Mouse (Mus musculus): ENCODE results near the gene Themis.

Gene Themis

DNA sequence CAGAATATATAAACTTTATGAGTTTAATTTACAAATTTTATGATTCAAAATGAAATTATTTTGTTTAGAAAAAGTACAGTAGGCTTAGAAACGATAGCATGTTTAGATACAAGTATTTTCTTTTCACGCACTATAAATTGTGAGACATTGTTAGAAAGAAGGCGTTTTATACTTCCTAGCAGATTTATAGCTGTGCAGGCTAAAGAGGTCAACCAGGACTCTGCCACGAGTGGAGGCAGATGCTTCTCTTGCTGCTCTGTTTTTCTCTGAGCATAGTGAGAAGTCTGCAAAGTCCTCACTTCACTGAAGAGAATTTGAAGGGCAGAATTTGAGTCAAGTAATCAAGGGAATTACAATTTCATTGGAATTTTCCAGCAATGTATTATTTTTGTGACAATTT is 131.3 kb downstream of the Themis start:
- DNase-seq (ENCODE audit: inconsistent age in 2 of 2, low spot score in 1 of 2): no peak

DNA sequence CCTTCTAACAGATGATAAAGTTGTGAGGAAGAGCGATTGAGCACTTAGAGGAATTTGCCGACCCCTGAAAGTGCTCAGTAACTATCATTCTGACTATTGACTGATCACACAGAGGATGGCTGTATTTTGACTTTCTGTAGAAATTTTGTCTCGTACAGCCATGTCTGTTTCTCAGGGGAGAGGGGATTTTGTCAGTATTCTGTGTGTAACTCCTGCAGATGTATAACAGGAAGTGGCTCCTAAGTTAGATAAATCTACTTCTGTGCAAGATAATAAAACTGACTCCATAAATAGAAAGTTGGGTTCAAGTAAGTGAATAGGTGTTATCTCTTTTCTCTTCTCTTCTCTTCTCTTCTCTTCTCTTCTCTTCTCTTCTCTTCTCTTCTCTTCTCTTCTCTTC is 137.0 kb downstream of the Themis start:
- DNase-seq (ENCODE audit: inconsistent age in 2 of 2, low spot score in 1 of 2): no peak

DNA sequence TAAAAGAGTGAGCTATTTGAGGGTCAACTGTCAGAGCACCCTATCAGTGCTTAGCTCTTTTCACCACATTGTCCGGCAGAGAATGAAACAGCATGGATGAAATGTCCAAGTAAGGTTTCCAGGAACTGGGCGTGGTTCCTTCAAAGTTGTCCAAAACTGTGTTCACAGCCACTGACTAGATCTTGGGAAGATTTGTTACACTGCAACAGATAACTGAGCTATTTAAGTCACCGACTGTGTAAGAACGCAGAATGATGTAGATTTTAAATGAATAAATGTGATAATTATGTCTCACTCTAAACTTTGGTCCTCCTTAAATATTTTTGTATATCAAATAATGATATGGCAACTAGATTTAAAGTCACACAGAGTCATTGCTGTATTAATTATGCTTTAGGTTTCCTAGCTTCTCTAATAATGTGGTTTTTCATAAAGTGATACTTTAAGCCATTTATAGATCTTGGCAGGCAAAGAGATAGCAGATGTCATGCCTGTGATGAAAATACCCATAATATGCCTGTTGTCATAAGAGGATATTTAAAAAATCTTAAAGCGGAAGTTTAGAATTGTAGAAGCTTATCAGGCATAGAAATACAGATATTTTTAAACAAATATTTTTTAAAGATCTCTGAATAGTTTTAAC is 143.9 kb downstream of the Themis start:
- no peak for DNase-seq (ENCODE audit: inconsistent age in 2 of 2, low spot score in 1 of 2)

- DNase-seq (ENCODE audit: inconsistent age in 2 of 2, low spot score in 1 of 2): no peak
Measured at GRCm38 (mm10) chr10:28812571-28812936, 144.4 kb downstream of the Themis start.

GRCm38 (mm10) chr10:28816160-28816559 is 148.0 kb downstream of the Themis start:
- no peak for DNase-seq (ENCODE audit: inconsistent age in 2 of 2, low spot score in 1 of 2)

- no peak for DNase-seq (ENCODE audit: inconsistent age in 2 of 2, low spot score in 1 of 2)
Measured at GRCm38 (mm10) chr10:28822320-28822719, 154.2 kb downstream of the Themis start.

DNA sequence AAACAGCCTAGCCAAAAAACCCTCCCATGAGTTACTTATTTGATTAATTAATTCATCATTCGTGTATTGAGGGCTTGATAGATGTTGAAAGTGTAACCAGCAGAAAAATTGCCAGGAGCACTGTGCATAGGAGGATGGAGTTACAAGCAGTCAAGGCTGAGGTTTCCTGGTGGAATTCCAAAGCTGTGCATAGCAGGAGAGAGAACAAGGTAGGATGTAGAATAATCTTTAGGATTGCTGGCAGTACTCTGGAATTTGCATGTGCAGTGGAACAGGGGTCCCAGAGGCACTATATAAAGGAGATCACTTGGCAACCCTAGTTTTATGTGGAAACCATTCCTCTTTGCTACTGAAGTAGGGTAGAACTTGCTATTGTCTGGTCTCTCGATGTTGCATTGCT is 174.4 kb downstream of the Themis start:
- DNase-seq (ENCODE audit: inconsistent age in 2 of 2, low spot score in 1 of 2): no peak

DNA sequence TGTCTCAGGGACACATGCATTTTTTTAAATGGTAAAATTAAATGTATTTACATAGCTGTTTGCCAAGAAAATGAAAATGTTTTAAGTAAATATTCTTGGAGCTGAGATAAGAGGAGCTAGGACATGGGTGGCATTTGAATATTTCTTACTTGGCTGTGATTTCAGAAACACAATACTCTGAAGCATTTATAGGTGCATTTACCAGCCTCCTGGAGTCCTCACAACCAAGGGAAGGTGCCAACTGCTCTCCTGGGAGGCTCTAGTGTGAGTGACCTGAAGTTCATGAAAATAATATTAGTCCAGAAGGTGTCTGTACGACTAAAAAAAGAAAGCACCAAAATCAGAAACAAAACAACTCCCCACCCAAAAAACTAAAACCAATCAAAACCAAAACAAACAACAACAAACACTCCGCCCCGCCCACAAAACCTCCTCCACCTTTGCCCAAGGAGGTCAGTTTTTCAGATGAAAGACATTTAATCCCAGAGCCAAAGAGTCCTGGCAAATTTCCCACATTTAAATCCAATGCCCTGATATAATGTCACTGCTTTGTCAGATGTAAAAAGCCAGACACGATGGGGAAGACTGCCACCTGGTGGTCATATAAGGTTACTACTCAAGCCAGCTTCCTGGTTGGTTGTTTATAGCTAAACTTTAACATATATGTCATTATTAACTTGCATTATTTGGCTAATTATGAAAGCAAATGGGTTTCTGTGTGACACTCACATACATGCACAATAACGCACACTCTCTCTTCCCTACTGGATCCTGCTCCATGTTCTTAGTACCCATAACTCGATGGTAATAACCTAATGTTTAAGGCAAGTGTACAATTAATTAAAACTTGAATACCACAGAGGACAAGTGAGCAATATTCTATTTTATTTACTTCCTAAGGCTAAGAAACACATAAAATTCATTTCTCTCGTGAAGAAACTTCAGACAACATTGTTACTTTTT is 175.9 kb downstream of the Themis start:
- peak; percentile 14 to 72 for DNase-seq (ENCODE audit: inconsistent age in 2 of 2, low spot score in 1 of 2)

- DNase-seq (ENCODE audit: inconsistent age in 2 of 2, low spot score in 1 of 2): no peak
Measured at GRCm38 (mm10) chr10:28856154-28856553, 188.0 kb downstream of the Themis start.

DNA sequence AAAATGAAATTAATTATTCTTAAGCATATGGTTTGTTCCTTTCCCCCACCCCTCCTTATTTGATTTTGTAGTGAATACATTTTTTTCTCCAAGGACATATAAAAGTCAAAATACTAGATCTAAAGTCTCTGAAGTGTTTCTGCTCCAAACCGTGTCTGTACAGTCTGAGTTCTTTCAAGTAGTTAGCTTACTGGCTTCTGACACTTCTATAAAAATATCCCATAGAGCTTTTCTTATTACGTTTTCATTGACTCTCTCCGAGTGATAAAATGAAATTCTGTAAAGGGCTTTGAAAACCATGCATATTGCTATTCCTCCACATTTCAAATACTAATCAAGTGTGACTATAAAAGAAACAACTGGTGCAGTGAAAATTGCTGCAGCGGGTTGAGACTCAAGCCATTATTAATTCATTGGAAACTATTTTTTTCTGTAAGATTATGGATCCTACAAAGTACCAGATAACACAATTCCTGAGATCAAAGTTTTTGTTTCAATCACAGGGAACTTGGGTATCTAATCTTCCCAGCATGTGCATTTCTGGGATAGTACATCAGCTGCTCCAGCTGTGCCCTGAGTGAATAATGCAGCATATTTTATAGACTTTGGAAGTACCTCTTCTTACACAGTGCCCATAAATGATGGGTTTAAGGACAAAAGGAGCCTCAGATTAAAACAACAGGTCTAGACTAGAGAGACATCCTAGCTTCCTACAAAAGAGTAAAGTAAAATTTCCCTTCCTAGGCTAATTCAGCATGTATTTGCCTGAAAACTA is 202.6 kb downstream of the Themis start:
- DNase-seq (ENCODE audit: inconsistent age in 2 of 2, low spot score in 1 of 2): no peak

GRCm38 (mm10) chr10:28874605-28875004 is 206.4 kb downstream of the Themis start:
- no peak for DNase-seq (ENCODE audit: inconsistent age in 2 of 2, low spot score in 1 of 2)

DNA sequence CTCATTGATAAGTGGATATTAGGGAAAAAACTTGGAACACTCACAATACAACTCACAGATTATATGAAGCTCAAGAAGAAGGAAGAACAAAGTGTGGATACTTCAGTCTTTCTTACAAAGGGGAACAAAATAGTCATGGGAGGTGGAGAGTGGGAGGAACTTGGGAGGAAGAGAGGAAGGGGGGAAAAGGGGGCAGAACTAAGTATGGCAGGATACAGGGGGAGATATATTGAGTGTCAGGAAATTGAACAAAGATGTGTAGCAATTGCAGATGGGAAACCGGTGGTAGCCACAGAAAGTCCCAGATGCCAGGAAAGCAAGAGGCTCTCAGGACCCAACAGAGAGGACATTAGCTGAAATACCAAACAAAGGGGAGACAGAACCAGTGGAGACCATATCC is 219.5 kb downstream of the Themis start:
- DNase-seq (ENCODE audit: inconsistent age in 2 of 2, low spot score in 1 of 2): no peak

DNA sequence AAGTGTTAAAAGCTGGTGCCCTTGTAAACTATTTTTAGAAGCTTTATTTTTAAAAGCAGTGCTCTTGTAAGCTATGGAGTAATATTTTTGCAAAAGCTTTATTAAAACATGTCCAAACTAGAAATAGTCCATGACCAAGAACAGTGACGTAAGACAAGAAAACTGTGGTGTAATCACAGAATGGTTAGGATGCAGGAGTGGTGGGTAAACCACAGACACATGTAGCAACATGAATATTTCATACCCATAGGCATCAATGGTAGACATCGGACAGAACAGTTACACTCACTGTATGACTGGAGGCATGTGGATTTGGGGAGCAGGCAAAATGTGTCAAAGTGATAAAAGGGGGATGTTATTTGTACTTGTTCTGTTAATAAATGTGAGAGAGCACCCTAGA is 222.7 kb downstream of the Themis start:
- no peak for DNase-seq (ENCODE audit: inconsistent age in 2 of 2, low spot score in 1 of 2)

- no peak for DNase-seq (ENCODE audit: inconsistent age in 2 of 2, low spot score in 1 of 2)
Measured at GRCm38 (mm10) chr10:28898351-28898750, 230.2 kb downstream of the Themis start.

Data from adrenal gland, adult (tissue).